Mouse (Mus musculus) gastrocnemius, postnatal 36 days (tissue): ENCODE measurements around the gene H2-DMb1. TPM values are rescaled to one million over a fixed set of nuclear protein-coding genes. Genes with fewer than 3 reads are reported as not detected.
"Not testable (repeated sequence)": the region's sequence is repeated elsewhere in the genome, so short reads cannot be mapped to it uniquely, and the experiment has no call there.

Experiments used
- DNase-seq, 2 experiments: peaks; one replicate each; pipeline ENCODE4 v3.0.0; 2022
- intact Hi-C: fragments of 180-260 bp; cut with DNase I; formaldehyde crosslinking; loops from one replicate; pipeline ENCODE4 v1.15.1; 2025
- total RNA-seq, 2 experiments: library from RNA; stranded (reverse); gene quantifications; 2 replicates each; pipeline ENCODE4 v1.2.3; 2021

H2-DMb1 gene
- total RNA-seq, 2 experiments from 2014 or later = 0.71 to 1.2 TPM

GRCm38 (mm10) chr17:34141448-34141847 lies 11.4 kb upstream of the H2-DMb1 start:
- intact Hi-C loops = no loop called here
- no peak for DNase-seq

- intact Hi-C loops = no loop called here
- no peak for DNase-seq
Measured at GRCm38 (mm10) chr17:34142456-34143010, 10.3 kb upstream of the H2-DMb1 start.

DNA sequence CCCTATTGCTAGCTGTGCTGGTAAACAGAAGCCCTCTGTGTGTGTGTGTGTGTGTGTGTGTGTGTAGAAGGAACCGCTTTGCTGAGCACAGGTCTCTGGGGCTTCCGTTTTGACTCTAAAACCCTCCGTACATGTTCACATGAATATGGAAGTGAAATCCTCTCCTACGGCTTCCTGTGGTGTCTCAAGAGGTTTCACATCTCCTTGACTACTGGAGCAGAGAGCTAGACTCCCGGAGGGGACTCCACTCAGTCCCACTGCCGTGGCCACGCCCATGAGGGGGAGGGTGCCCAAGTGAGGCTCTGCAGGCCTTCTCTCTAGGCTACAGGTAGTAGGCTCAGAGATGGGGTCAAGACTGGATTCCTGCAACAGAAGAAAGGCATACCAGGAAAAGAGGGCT lies 9.8 kb upstream of the H2-DMb1 start, which contains the start of gene H2-DMb2:
TSS of gene H2-DMb2 (plus strand) at position 275 of the 400 bp plus-strand sequence.
- intact Hi-C loops = no loop called here
- peak in 1 of 2 experiments; percentile 38 for DNase-seq

DNA sequence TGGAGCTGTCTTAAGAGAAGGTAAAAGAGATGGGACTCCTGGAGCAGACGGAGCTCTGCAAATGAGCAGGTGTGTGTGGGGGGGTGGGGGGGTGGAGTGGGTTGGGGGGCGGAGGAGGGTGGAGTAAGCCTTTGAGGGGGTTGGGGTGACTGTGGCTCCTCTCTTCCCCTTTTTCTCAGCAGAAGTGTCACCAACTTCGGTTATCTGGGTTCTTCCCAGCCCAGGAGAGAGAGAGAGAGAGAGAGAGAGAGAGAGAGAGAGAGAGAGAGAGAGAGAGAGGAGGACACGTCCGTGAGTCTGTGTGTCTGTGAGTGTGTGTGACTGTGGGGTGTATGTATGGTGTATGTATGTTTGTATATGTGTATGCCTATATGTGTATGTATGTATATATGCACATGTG lies 9.4 kb upstream of the H2-DMb1 start:
- no peak for DNase-seq
- intact Hi-C loops = no loop called here

DNA sequence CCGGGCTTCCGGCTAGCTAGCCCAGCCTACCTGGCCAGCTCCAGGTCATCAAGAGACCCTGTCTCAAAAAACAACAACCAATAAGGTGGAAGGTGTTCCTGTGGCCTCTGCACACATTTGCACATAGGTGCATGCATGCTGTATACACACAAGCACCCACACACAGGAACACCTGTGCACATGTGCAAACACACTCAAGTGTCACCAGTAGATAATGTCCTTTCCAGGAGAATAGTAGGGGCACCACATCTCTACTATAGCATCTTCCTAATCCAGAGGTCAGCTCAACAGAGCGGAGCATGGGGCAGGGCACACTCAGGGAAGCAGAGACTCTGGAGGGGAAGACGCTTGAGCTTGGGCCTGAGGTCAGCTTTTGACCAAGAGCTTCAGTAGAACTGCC lies 8.7 kb upstream of the H2-DMb1 start:
- intact Hi-C loops, DNase-seq: not testable (repeated sequence)

- intact Hi-C loops = no loop called here
- no peak for DNase-seq
Measured at GRCm38 (mm10) chr17:34144960-34145371, 7.9 kb upstream of the H2-DMb1 start.

- DNase-seq = no peak
- intact Hi-C loops = no loop called here
Measured at GRCm38 (mm10) chr17:34155534-34155933, 2.7 kb downstream of the H2-DMb1 start.

- no peak for DNase-seq
- intact Hi-C loops = no loop called here
Measured at GRCm38 (mm10) chr17:34164202-34164895, 11.5 kb downstream of the H2-DMb1 start.

GRCm38 (mm10) chr17:34165033-34165730 lies 12.3 kb downstream of the H2-DMb1 start:
- DNase-seq = no peak
- intact Hi-C loops = loop anchor here (5.0 kb wide), 1 partner anchor 63 kb away; no protein-coding TSS in a partner anchor

DNA sequence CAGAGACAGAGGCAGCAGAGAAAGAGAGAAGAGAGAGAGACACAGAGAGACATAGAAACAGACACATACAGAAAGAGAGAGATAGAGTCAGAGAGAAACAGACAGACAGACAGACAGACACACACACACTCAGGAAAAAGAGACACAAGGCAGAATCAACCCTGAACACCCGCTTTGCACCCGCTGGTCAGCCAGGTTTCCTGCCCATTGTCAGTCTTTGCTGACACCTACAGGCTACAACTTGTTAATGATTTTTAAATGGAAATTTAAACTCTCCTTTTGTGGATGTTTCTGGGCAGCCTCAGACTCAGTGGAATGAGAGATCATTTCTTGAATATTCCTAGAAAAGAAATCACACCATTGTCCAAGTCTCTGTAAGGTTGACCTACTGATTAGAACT lies 16.4 kb downstream of the H2-DMb1 start:
- no peak for DNase-seq
- intact Hi-C loops = loop anchor here (5.0 kb wide), 1 partner anchor 67 kb away; no protein-coding TSS in a partner anchor

- intact Hi-C loops = loop anchor here (1.0 to 2.0 kb wide), 2 partner anchors 34 to 65 kb away; no protein-coding TSS in a partner anchor
- no peak for DNase-seq
Measured at GRCm38 (mm10) chr17:34170487-34170876, 17.6 kb downstream of the H2-DMb1 start.

DNA sequence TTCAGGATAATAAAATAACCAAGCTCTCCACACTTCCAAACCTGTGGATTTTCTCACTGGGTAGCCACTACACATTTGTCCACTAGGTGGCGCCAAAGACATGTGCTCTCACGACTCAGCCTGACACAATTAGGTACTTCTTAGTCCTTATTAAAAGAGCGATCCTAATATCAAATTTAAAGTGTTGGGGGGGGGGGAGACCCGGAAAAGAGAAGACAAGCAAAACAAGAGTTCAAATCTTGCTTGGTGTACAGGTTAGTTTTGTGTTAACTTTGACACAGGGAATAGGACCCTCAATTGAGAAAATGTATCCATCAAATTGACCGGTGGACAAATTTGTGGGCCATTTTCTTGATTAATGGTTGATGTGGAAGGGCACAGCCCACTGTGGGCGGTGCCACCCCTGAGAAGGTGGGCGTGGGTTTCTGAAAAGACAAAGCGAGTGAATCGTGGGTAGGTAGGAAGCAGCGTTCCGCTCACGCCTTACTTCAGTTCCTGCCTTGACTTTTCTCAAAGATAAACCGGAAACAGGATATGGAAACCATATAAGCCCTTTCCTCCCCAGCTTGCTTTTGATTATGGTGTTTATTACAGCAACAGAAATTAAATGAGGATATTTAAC lies 18.1 kb downstream of the H2-DMb1 start:
- peak; percentile 69 to 70 for DNase-seq
- intact Hi-C loops = loop anchor here (1.0 to 2.0 kb wide), 2 partner anchors 34 to 64 kb away; no protein-coding TSS in a partner anchor

DNA sequence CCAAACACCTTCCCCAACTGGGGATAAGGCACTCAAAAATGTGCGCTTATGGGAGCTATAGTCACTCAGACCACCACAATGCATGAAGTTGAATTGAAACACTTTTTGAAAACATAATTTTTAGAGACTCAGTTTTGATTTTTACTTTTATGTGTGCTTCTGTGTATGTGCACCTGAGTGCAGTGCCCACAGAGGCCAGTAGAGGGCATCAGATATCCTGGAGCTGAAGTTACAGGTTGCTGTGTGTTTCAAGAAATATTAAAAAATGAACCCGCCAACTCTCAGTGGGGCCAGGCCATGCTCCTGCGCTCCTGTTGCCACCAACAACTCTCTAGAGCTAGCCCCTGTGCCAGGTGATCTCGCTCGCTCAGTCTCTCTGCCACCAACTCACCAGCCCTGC lies 19.7 kb downstream of the H2-DMb1 start:
- DNase-seq = no peak
- intact Hi-C loops = no loop called here

DNA sequence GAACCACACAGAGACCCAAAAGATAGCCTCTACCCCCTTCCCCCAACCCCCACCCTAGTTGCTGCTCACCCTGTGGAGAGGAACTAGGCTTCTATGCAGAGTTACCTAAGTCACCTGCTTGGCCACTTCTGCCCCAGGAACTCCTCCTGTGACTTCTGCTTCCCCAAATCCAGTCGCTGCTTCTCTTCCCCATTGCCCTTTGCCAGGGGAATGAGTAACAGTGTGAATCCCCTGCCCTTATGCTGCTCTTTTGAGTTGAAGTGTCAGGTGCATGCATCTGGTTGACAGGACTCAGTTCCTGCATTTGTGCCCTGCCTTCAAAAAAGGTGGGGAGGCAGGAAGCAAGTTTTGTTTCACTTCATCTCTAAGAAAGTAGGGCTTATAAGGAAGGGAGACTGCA lies 21.2 kb downstream of the H2-DMb1 start:
- intact Hi-C loops = no loop called here
- DNase-seq = no peak

DNA sequence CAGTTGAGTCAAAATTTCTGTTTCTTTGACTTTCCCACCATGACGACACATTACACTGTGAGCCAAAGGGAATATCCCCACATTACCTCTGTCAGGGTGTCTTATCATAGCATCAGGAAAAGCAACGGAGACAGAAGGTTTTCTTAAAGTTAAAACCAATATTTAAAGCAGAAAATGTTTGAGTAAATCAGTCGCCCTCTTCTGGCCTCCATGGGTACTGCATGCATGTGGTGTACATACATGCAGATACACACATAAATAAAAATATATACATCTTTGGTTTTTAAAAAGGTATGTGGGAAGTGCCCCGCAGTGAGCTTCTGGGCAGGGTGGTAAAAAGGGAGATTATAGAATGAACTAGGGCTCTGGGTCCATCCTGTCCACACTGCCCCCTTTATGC lies 24.3 kb downstream of the H2-DMb1 start:
- DNase-seq = no peak
- intact Hi-C loops = no loop called here

GRCm38 (mm10) chr17:34179019-34179418 lies 26.1 kb downstream of the H2-DMb1 start:
- no peak for DNase-seq
- intact Hi-C loops = no loop called here

- intact Hi-C loops = no loop called here
- DNase-seq = no peak
Measured at GRCm38 (mm10) chr17:34179913-34180859, 27.3 kb downstream of the H2-DMb1 start.

GRCm38 (mm10) chr17:34183564-34184219 lies 30.8 kb downstream of the H2-DMb1 start:
- intact Hi-C loops = no loop called here
- DNase-seq = no peak

DNA sequence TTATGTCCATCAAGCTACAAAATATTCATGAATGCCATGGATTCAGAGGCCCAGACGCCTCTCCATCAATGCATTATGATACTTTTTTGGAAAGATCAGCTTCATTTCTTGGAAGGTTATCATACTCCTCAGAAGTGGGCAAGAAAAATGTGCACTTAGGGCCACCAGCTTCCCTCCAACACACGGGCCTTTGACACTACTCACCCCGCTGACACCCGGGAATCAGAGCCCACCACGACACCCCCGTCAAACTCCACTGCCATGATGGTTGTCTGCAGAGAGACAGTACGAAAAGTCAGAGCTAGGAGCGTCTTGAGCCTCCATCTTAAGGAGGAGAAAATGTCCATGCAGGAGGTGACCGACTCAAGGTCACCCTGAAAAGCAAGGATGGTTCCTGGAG lies 32.7 kb downstream of the H2-DMb1 start:
- DNase-seq = no peak
- intact Hi-C loops = no loop called here
